Mouse (Mus musculus) bone marrow, adult 2 months (tissue): ENCODE results near the gene Larp7.

Experiments
- CTCF ChIP-seq: fragments of 200-500 bp; IDR thresholded peaks from 2 replicates; pipeline ENCODE4 v1.5.1; 2011; ENCODE audit warnings: low read length, control low read depth; ENCODE audit not compliant: control insufficient read depth, insufficient read depth
- POLR2A ChIP-seq: fragments of 200-500 bp; IDR thresholded peaks from 2 replicates; pipeline ENCODE4 v1.6.1; 2011; ENCODE audit warnings: low read depth, mild to moderate bottlenecking, control low read depth, low read length, borderline replicate concordance; ENCODE audit not compliant: control insufficient read depth

GRCm38 (mm10) chr3:127543976-127544375, 9.2 kb downstream of the Larp7 start:
- TF ChIP-seq CTCF (no peak), POLR2A (no peak)
